Mouse (Mus musculus): ENCODE measurements around the gene Cpsf3.

- TF ChIP-seq CTCF (IDR thresholded peaks at IDR 0.05; ENCODE audit: insufficient read depth, low read length) = no peak
- TF ChIP-seq POLR2A (IDR thresholded peaks at IDR 0.05; ENCODE audit: borderline replicate concordance, extremely low read depth, low read depth, low read length) = no peak
Measured at GRCm38 (mm10) chr12:21333021-21333420, 47.8 kb downstream of the Cpsf3 start.

All from lung, adult 2 months (tissue).